Mouse (Mus musculus) kidney, postnatal 0 days (tissue): ENCODE measurements at regions not wholly inside any gene's neighbourhood (a gene's known extent, or its start where the extent isn't known, plus 50 kb on each side); places are given as distances from the start of the nearest gene placed in this dataset.
"Not testable (repeated sequence)": the region's sequence is repeated elsewhere in the genome, so short reads cannot be mapped to it uniquely, and the experiment has no call there.

ENCODE experiments used
- ATAC-seq: fragments of 200-750 bp; cut with Nextera tagmentation; replicated peaks from 2 replicates; pipeline ENCODE4 v1.8.0; 2017; ENCODE audit warnings: low read depth, moderate number of reproducible peaks, moderate TSS enrichment, moderate library complexity; ENCODE audit not compliant: low FRiP score
- DNase-seq: peaks from one replicate; pipeline ENCODE4 v3.0.0-alpha.2; 2016; ENCODE audit warnings: low spot score
- H3K27ac ChIP-seq: fragments of 300-500 bp; sonication (generic); 2 replicates; pipeline ENCODE4 v1.5.1; 2014; ENCODE audit warnings: mild to moderate bottlenecking
- H3K27me3 ChIP-seq: fragments of 300-500 bp; sonication (generic); 2 replicates; pipeline ENCODE4 v1.6.1; 2014; ENCODE audit warnings: low read length, mixed read lengths; ENCODE audit not compliant: insufficient read depth
- H3K36me3 ChIP-seq: fragments of 300-500 bp; sonication (generic); 2 replicates; pipeline ENCODE4 v1.6.1; 2014; ENCODE audit warnings: low read length, mixed read lengths; ENCODE audit not compliant: insufficient read depth
- H3K4me1 ChIP-seq: fragments of 300-500 bp; sonication (generic); replicated peaks from 2 replicates; pipeline ENCODE4 v1.6.1; 2014; ENCODE audit warnings: antibody characterized with exemption, low read length, mixed read lengths; ENCODE audit not compliant: insufficient read depth
- H3K4me2 ChIP-seq: fragments of 300-500 bp; sonication (generic); 2 replicates; pipeline ENCODE4 v1.6.1; 2014; ENCODE audit warnings: mild to moderate bottlenecking, low read length, moderate library complexity, mixed read lengths
- H3K4me3 ChIP-seq: fragments of 300-500 bp; sonication (generic); replicated peaks from 2 replicates; pipeline ENCODE4 v1.5.1; 2014; ENCODE audit warnings: low read depth, low read length
- H3K9ac ChIP-seq: fragments of 300-500 bp; sonication (generic); 2 replicates; pipeline ENCODE4 v1.6.1; 2014; ENCODE audit warnings: low read depth, low read length
- H3K9me3 ChIP-seq: fragments of 300-500 bp; sonication (generic); replicated peaks from 2 replicates; pipeline ENCODE4 v1.6.1; 2016; ENCODE audit warnings: low read length, inconsistent platforms, mixed read lengths
- CTCF ChIP-seq: IDR thresholded peaks from 2 replicates; pipeline ENCODE4 v1.5.1; 2016; ENCODE audit warnings: antibody characterized with exemption, low read depth, mild to moderate bottlenecking, moderate library complexity
- WGBS: fragments of 180-500 bp; shearing (Covaris S2); extraction: QIAGEN DNeasy Blood & Tissue Kit; methylation state at CpG from one replicate; pipeline ENCODE4 v1.1.7; 2014; 5-methylcytosine and 5-hydroxymethylcytosine counted together

DNA sequence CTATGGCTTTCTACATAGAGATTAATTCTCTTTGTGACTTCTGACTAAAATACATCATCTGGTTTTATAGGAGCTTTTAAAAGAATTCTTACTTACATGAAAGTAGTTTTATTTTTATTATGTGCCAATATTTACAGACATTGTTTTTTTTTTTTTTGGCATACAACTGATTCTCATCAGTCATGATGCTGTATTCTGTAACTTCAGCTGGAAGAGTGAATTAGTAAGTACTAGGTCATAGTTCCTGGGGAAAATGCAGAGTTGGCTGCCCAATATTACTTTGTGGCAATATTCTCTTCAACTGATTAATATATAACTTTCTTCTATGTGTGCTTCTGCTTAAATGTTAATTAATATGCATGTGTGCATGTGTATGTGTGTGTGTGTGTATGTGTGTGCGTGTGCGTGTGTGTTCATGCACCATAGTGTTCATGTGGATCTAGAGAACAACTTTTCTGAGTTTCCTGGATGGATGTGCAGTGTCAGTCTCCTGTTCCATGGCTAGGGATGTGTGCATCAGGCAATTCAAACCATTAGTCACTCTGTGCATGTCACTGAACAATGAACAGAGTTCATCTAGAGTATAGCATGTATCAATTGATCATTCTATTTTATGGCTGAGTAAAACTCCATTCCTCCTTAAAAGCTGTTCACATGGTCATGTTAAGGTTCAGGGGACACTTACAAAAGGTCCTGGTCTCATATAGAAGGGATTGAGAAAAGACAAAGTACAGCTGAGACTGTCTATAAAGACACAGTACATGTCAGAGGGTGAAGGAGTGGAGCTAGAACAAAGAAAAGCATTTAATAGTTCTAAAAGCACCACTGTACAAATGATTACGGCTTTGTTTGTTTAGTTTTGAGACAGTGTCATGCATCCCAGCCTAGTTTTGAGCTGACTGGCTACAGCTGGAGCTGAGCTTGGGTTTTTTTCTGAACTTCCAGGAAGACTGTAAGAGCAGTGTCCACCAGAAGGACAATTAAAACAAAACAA, 431.8 kb downstream of the Lmo7 start:
- no peaks in the 10 kb centered on the region for H3K27me3 ChIP-seq
- 65% methylated on average over 3 of the region's 3 CpGs for WGBS
- DNase-seq, result peak; percentile 82
- H3K9ac ChIP-seq, result no peak overlapping the region
- peak; percentile 65; the same call in 1 of the 2 replicates for ATAC-seq
- no peaks in the 10 kb centered on the region for H3K36me3 ChIP-seq
- no peak for TF ChIP-seq CTCF
- H3K4me3 ChIP-seq, result no peak overlapping the region
- no peak overlapping the region for H3K27ac ChIP-seq
- no peaks in the 10 kb centered on the region for H3K4me1 ChIP-seq
- H3K4me2 ChIP-seq, result no peak overlapping the region
- no peaks in the 10 kb centered on the region for H3K9me3 ChIP-seq

DNA sequence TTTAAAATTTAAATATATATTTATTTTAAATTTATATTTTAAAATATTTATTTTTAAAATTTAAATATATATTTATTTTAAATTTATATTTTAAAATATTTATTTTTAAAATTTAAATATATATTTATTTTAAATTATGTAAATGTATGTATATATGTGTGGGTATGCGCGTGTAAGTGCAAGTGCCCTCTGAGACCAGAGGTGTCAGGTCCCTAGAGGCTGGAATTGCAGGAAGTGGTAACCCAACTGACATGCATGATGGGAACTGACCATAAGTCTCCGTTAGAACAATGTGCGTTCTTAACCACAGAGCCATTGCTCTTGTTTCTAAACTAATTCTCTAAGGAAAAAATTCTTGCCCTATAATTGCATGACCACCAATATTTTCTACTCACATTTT, 420.7 kb downstream of the Lmo7 start:
- not testable (repeated sequence) for H3K36me3 ChIP-seq, H3K4me3 ChIP-seq, H3K27me3 ChIP-seq, DNase-seq, H3K4me2 ChIP-seq, H3K9me3 ChIP-seq, H3K9ac ChIP-seq, H3K4me1 ChIP-seq, H3K27ac ChIP-seq, ATAC-seq
- 98% methylated on average over 4 of the region's 4 CpGs for WGBS

DNA sequence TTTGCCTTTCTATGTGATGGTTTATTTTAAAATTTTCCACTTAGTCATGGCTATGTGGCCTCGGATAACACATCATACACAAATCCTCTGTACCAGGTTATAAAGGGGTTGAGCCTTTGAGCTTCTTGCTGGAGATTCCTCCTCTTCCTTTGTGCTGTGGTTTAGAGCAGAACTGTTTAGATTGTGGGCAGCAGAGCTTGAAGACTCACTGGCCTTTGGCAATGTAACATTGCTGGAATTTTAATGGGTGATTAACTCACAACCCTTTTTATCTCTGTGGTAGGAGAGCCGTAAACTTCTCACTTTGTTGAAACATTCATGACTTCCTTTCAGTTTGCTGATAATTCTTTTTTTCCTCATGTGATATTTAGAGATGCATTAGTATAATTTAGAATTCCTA, 413.0 kb downstream of the Lmo7 start:
- Histone ChIP-seq H3K4me1 (no peaks in the 10 kb centered on the region), H3K4me2 (no peak overlapping the region), H3K27ac (no peak overlapping the region), H3K9me3 (no peaks in the 10 kb centered on the region), H3K9ac (no peak overlapping the region), H3K36me3 (no peaks in the 10 kb centered on the region), H3K27me3 (no peaks in the 10 kb centered on the region), H3K4me3 (no peak overlapping the region)
- ATAC-seq, result peak; percentile 77; the same call in 1 of the 2 replicates
- no peak for TF ChIP-seq CTCF
- peak; percentile 81 for DNase-seq
- 17% methylated on average over 2 of the region's 2 CpGs for WGBS

DNA sequence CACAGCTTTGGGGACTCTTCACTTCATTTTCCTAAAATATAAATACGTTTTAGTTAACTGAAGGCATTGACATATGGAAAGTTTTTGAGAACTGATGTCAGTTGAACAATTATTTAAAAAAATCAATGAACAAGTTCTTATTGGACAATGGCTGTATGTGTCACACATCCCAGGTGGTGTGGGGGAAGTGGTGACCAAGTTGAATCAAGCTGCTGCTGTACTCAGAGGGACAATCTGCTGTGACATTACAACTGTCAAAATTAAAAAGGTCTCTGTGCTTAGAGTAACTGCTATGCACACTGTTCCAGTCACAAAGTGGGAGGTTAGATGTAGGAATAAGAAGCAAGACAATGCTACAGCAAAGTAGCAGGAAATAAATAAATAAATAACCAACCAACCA, 409.2 kb downstream of the Lmo7 start:
- Histone ChIP-seq H3K27ac (no peak overlapping the region), H3K27me3 (no peaks in the 10 kb centered on the region), H3K9me3 (no peaks in the 10 kb centered on the region), H3K4me2 (no peak overlapping the region), H3K9ac (no peak overlapping the region), H3K4me3 (no peak overlapping the region), H3K4me1 (no peaks in the 10 kb centered on the region), H3K36me3 (no peaks in the 10 kb centered on the region)
- 93% methylated on average over 1 of the region's 1 CpGs for WGBS
- no peak for ATAC-seq
- no peak for DNase-seq
- no peak for TF ChIP-seq CTCF

DNA sequence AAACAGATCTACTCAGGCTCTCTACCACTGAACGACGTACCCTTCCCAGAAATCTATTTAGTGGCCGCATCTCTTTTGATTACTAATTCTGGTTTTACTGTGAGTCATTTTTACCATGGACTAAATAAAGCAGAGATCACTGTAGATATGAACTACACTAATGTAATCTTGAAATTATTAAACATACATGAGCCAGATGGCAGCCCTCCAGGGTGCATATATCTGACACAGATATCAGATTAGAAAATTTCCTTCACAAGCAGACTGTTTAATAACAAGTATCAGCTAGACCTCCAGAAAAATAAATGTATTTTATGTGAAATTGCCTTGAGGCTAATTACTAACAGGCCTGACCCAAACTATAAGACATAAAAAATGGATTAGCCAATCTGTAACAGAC, 388.4 kb downstream of the Lmo7 start:
- H3K4me3 ChIP-seq, result no peak overlapping the region
- H3K27me3 ChIP-seq, result no peaks in the 10 kb centered on the region
- no peak overlapping the region for H3K27ac ChIP-seq
- no peaks in the 10 kb centered on the region for H3K36me3 ChIP-seq
- H3K4me1 ChIP-seq, result no peaks in the 10 kb centered on the region
- 82% methylated on average over 3 of the region's 3 CpGs for WGBS
- ATAC-seq, result no peak
- no peak for TF ChIP-seq CTCF
- no peak overlapping the region for H3K4me2 ChIP-seq
- no peaks in the 10 kb centered on the region for H3K9me3 ChIP-seq
- peak; percentile 9 for DNase-seq
- H3K9ac ChIP-seq, result no peak overlapping the region

DNA sequence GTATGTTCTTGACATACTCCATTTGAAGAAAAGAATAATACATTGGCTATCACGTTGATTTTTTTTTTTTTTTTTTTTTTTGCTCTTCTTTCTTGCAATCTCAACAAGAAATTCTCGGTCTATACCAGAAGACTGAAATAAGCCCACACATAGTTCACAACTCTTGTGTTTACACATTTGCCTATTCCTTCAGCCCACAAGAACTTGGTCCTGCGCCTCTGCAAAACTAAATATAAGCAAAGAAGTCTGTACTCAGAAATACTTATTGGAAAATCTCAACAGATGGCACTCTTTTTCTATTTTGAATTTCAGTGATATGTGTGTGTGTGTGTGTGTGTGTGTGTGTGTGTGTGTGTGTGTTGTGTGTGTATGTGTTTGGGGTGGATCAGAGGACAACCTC, 376.4 kb downstream of the Lmo7 start:
- TF ChIP-seq CTCF, result no peak
- Histone ChIP-seq H3K9ac (no peak overlapping the region), H3K27ac (no peak overlapping the region), H3K27me3 (no peaks in the 10 kb centered on the region), H3K4me2 (no peak overlapping the region), H3K36me3 (no peaks in the 10 kb centered on the region), H3K4me3 (no peak overlapping the region), H3K9me3 (no peaks in the 10 kb centered on the region), H3K4me1 (no peaks in the 10 kb centered on the region)
- ATAC-seq (no peak), DNase-seq (no peak)
- 81% methylated on average over 3 of the region's 3 CpGs for WGBS

DNA sequence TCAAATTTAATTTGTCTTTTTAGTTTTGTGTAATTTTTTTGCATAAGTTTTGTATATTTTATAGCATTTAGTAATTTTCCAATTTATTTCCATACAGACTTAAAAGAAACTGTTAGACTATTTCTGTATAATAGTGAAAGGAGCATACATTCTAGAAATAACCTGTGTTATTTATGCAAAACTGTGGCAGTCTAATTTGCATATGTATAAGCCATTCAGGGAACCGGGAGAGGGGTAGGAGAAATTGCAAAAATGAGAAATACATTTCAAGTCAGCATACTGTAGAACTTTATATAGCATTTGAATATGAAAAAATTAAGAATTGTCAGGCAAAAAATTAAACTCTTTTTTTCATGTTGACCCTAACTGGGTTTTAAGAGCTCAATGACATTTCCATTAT, 364.3 kb downstream of the Lmo7 start:
- Histone ChIP-seq H3K36me3 (no peaks in the 10 kb centered on the region), H3K4me1 (no peaks in the 10 kb centered on the region), H3K27ac (no peak overlapping the region), H3K9ac (no peak overlapping the region), H3K9me3 (no peaks in the 10 kb centered on the region), H3K27me3 (no peaks in the 10 kb centered on the region), H3K4me3 (no peak overlapping the region), H3K4me2 (no peak overlapping the region)
- ATAC-seq (no peak), DNase-seq (no peak)
- WGBS, result 83% methylated on average over 1 of the region's 1 CpGs
- TF ChIP-seq CTCF, result no peak
